Mouse (Mus musculus) urinary bladder, postnatal 25 days (tissue): ENCODE measurements around the gene Bbx.

Experiments used
- DNase-seq: peaks from one replicate; pipeline ENCODE4 v3.0.0; 2022; ENCODE audit warnings: low spot score

Gene Bbx

DNA sequence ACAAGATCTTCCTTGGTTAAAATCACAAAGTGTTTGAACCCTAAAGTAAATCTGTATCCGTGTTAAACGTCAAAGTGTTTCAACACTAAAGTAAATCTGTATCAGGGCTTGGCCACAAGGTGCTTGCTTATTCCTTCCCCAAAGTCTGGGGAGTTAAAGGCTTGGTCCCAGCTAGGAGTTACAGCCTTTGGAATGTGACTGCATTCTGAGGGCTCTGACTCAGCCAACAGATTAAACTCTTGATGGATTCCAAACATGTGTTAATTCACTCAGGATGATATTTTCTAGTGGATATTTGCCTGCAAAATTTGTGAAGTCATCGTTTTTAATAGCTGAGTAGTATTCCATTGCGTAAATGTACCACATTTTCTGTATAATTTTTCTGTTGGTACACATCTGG lies 120.6 kb downstream of the Bbx start:
- DNase-seq: no peak

DNA sequence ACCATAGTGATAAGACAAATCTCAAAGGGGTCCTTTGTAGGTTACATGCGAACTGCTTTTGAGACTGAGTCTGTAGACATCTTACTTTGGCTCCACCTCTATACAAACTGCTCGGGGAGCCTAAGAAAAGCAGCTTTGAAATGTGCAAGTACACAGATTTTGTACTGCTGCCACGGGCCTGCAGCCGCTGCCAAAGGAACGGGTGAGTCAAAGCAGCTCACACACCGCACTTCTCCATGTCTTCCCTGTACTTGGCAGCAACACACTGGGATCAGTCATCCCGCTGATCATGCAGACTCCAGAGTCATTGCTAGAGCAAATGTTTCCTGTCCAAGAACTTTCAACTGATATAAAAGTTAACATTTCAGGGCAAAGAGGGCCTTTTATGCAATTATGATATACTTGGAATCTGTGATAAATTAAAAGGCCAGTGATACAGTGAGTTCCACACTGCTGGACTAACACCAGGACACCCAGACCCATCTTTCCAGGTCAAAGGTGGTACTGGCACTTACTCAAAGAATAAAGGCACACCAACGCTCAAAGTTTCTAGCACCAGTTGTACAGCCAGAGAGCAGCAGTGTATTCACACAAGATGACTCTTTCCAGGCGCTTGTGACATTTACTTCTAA lies 122.7 kb downstream of the Bbx start:
- peak; percentile 65 for DNase-seq

DNA sequence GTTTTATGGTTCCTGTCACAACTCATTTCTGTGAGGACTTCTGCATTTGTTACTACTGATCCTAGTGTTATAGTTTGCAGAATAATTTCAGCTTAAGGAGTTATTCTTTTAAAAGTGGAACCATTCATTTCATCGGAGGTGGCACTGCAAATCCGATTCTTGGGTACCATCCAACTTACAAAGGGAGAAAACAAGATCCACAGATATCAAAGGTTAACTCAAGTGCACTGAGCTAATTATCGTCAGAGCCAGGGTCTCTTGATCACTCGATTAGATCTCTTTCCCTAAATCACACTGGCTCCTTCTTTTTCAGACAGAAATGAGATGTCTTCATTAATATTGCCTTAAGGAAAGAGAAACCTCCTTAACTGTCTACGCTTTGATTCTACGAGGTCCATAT lies 123.9 kb downstream of the Bbx start:
- no peak for DNase-seq

DNA sequence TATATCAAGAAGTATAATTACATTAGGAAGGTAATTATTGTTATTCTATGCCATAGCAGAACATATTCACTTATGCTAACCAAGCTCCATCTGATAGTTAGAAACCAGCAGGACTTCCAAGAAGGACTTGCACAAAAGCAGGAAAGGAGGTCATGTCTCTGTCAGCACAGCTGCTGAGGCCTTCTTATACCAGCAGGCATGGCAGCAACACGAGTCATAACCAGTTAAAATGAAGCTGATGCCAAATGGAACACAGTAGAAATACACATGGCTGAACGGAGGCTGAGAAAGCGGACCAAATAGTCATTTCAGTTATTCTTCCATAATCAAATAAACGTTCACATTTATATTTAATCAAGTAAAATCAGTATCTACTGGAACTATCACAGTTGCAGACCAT lies 125.0 kb downstream of the Bbx start:
- DNase-seq: no peak

DNA sequence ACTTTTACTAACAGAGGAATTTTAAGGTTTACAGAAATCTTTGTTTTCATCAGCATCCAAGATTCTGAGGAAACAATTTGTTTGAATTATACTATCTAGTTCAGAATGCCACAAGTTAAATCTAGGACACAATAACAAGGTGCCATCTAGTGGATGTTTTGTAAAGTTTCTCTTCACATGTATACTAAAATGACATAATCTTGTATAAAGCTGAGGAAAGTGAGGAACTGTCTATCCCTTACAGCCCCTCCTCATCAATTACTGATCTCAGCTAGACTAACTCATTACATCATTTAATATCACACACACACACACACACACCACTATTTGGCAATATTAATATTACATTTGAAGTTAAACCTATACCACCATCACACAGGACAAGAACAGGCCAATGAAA lies 125.5 kb downstream of the Bbx start:
- DNase-seq: no peak

DNA sequence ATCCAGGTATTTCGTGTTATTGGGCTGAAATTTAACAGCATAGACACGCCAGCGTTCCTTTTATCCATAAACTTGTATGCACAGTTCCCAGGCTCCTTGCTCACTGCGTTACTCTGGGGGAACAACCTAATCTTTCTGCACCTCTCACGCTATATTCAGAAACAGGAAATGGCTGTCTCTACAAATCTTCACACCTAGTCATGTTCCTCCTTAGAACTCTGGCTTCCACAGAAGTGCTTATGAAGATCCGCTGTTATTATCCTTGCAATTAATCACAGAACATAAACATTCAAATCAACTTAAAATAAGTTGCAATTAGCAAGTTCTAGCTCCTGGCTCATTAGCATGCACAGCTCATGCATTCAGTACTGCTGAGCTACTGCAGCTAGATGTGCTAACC lies 127.0 kb downstream of the Bbx start:
- no peak for DNase-seq

DNA sequence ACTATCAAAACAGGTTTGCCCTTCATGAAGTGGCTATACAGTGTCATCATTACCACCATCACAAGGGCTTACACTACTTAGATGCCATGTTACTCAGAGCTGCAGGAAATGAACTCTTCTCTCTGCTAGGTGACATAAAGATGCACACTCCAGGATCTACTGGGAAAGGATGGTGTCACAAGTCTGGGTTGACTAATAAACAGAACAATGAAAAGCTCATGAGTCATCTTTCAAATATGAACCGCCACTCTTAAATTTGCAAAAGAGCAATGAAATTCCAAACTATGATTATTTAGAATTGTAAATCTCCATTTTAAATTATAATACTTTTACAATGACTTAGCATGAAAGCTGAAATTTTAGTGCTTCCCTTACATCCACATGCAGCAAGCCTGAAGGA lies 129.6 kb downstream of the Bbx start:
- DNase-seq: no peak

DNA sequence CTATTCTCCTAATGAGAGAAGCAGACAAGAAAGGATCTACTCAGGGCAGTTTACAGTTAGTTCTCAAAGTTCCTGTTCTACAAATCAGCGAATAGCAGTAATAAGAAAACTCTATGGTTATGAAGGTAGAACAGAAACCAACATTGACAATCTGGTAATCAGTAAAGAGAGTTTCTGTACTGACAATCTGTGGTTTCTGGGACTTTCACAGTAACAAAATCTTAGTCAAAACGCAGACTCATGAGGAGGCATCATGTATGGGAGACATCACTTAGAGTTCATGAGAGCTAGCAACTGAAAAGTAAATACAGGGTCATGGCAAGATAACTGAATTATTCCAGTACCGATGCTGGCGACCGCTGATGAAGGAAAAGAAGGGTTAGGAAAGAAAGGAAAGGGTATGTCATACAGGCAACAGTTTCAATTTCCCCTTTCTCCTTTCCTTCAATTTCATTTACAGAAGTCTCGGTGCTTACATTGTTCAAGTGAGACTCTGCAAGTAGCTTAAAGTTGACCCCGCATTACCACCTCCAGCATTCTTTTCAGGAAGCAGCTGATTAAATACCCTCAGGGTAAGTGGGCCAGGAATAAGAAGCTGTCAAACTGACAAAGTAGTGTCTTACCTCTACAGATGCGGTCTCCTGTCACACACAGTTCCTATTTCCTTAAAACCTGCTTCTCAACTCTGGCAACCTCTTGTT lies 133.3 kb downstream of the Bbx start:
- DNase-seq: no peak

DNA sequence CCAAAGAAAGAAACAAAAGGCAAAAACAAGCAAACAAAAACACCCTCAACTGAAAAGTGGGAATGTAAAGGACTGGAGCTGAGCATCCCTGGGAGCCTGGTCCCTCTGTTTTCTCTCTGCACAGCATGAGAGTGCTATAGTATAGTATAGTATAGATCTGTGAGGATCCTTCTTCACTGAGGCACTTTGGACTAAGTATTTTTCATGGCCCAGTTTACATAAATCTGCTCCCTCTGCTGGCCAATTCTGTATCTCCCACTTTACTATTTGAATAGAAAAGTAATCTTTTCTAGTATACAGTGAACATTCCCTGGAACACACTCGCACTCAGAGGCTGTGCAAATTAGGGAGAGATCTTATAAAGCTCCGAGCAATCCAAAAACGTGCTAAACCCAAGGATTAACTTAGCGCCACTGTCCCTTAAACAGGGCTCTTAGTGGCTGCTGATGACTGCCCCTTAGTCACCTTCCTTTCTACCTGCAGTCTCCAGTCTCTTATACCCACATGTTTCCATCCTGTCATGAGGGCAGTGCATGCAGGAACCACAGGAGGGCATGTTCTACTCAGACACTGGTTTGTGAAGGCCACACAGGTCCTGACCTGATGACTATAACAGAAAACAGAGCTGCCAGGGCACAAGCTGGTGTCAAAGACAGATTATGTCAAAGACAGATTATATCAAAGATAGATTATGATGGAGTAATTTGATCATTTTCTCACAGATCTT lies 138.5 kb downstream of the Bbx start:
- DNase-seq: no peak

DNA sequence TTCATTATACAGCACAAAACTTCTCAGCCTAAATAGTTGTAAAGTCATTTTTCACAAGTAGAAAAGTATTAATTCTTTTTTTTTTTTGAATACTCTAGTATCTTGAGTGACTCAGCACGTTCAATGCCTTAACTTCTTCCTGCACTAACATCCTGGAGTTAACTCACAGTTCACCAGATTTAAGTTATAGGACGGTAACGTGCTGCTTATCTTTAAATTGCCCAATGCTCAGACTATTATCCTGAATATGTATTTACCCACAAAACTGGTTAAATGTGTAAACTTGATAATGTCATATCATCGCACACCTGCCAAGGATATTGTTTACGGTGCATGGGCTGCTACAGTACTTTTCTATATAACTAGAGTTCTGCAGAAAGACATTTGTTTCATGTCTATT lies 139.4 kb downstream of the Bbx start:
- DNase-seq: no peak

DNA sequence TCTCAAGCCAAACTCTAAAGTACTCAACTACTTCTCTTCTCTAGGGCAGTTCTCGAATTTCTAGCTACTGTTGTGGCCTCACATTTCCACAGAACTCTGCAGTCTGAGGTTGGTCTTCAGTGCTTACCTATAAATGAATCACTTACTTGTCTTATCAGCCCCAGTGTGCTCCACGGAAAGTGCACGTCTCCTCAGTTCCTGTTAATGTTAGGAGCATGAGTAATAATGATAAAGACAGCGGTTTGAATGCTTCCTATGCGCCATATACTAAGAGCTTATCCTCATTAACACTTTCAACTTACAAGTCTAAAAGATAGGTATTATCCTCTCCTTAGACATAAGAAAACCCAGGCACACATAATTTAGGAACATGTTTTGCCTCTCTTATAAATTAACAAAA lies 142.4 kb downstream of the Bbx start:
- no peak for DNase-seq

DNA sequence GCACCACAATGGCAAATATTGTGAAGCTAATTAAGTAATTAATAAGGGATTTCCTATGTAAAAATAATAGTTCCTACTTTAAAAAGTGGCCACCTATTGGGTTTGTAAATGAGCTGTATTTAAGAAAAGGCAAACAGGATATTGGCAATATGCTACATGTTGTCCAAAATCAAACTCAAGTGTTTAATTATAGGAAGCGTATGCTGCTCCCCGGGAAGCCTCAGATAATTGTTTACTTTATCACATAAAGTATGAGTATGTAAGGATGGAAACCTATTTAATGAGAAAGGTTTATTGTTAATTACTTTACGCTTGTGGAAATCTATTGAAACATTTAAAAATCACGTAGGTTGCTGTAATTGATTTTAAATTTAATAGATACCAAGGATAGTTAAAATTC lies 159.4 kb downstream of the Bbx start:
- DNase-seq: no peak

DNA sequence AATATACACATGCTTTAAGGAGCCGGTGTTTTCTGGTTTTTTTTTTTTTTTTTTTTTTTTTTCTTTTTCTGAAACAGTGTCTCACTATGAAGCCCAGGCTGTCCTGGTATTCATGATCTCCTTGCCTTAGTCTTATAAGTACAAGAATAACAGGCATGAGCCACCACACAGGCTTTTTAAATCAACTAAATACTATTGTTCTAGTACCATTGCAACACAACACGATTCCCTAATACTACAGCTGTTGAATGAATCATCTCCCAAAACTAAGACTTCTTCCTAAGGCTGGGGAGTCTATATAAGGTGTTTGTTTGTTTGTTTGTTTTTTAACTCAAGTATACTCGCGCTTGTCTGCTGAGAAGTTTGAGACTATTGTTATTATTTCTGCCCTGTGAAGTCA lies 169.5 kb downstream of the Bbx start:
- DNase-seq: no peak

DNA sequence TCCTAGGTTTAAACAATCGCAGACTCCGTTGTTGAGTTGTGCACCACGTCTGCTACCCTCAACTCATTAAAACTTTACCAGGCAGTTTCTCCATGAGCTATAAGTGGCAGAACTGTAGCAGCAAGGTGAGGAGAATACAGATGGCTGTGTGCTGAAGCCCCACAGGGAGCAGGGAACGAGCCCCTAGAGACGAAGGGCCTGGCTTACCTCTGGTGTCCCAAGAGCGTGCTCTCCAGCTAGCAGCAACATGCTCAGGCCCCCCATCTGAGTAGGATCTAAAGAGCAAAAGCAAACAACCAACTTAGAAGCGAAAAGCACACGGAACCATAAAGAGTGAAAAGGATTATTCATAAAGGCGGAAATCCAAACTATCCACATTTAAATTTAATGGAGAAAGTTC lies 170.0 kb downstream of the Bbx start:
- no peak for DNase-seq

DNA sequence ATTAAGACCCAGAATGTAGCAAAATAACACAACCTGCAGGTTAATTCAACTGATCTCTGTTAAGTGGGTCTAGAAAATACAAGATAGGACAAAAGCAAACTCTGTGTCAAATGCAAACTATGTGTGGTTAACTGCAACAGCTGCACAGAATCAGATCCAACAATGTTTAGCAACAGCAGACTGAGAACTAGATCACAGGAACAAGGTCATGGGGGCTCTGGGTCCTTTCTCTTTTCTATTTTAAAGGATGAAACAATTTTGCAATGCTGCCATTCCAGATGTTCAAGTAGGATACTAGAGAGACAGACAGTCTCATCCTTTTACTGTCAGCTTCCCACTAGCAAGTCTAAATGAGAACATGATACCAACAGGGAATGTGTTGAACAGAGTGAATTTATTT lies 170.4 kb downstream of the Bbx start:
- DNase-seq: no peak

DNA sequence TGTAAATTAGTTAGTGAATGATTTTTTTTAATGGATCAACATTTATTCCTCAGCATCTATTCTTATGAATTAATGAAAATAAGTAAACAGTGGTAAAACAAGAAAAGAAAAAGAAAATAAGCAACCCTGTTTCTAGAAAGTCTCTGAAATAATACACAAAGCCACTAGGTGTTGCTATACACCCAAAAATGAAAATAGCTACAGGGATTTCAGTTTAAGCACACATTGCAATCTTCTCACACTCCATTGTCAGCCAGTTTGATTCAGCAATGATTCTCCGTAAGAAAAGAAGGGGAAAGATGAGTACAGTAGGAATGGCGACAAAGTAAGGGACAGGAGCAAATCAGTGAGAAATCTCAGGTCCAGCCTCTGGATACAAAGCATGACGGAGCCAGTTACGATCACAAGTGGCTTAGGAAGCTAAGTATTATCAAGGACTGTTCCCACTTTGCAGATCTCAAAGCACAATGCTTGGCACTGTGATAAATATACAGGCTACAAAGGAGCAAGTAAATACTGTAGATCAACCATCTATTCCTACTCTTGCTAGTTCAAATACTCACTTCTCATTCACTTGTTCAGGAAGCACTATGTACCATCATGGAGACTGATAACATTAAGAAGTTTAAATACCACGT lies 177.5 kb downstream of the Bbx start:
- no peak for DNase-seq

DNA sequence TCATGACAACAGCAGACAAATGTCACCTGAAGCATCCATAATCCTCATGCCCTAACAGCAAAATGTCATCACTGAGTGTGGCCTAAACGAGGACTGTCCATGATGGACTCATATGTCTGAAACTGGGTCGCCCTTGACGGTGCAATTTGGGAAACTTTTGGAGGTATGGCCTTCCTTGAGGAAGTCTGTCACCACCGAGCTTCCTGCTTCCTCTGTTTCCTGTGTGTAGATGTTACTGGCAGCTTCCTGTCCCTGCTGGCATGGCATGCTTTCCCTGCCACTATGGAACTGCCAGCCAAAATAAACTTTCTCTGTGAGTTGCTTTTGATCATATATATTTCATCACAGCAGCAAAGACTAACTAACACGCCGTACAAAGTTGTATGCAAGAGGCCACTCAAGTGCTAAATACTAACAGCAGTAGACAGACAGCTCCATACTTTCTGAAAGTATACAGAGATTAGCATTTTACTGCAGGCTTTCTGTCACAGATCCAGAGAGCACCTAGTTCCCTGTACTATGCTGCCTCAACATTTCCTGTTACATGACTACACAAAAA lies 180.7 kb downstream of the Bbx start:
- no peak for DNase-seq

DNA sequence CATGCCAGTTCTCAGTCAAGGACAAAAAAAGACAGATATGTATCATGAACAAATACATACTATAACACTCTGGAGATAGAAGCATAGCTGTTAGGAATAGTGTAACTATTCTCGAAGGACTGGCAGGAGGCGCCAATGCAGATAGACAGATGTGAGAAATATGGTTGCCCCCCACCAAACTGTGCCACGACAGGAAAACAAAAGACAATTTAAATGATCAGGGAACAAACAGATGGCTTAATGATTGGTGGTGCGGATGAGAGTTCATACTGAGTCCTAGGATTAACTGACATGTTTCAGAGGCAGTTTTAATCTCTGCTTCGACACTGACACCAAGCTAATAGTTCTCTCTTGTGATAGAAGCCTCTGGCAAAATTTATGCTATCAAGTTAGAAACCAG lies 181.7 kb downstream of the Bbx start:
- DNase-seq: no peak

DNA sequence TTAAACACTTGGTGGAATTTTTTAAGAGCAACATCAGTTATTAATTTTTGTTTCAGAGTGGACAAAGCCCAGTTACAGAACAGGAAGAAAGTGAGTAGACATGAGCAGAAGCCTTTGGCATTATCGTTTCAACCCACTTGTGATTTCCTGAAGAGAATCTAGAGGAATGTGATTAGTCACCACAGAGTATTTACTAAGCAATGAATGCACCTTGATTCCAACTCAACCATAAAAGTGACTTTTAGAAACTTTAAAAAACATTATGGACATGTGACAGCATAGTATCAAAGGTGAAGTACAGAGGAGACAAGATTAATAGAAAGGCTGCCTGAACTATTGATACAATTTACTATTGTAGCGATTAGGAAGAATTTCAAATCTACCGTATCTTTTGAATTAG lies 183.2 kb downstream of the Bbx start:
- no peak for DNase-seq

DNA sequence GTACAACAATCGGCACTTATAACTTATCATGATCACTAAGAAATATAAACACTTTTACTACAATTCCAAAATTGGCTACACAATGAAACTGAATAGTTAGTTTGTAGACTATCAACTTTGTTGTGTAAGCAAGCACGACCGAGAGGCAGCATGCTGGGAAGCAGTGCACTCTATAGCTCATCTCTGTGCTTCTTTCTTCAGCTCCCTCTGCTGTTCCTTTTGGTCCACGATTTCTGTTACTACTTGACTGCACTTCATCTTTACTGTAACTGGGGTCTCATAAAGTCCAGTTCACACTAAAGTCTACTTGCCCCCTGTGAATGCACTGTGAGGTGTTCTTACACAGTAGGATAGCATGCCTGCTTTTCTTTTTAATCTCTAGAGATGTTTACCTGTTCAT lies 189.7 kb downstream of the Bbx start:
- no peak for DNase-seq

DNA sequence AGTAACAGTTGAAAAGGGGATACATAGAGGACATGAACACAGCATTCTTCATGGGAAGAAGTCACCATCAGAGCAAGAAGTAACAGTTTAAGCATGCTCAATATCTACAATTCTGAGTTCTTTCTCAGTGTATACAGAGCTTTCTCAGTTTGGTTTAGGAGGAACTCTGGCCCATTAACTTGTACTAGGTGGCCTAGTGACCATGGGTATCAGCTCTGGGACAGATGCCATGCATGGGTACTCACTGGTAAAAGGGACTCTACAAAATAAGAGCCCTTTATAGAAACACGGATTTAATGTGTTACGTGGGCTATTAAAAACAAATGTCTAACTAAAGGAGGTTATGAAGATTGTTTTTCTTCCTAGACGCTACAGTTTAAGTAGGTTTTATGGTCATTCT lies 190.6 kb downstream of the Bbx start:
- DNase-seq: no peak

DNA sequence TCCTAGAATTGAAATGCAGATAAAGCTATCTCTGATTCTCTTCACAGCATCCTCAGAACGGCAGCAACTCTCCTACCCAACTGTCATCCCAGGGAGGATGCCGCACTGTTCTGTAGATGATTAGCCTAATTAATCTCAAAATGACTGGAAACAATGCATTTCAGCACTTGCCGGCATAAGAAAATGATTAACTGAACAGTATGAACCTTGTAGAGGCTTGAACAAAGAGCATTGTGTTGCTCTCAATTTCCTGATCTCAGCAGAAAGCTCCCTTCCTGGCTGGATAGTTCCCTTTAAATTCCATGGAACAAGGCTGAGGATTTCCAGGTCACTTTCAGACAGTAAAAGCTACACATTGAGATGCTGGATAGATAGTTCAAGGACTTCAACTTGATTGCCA lies 197.0 kb downstream of the Bbx start:
- no peak for DNase-seq

DNA sequence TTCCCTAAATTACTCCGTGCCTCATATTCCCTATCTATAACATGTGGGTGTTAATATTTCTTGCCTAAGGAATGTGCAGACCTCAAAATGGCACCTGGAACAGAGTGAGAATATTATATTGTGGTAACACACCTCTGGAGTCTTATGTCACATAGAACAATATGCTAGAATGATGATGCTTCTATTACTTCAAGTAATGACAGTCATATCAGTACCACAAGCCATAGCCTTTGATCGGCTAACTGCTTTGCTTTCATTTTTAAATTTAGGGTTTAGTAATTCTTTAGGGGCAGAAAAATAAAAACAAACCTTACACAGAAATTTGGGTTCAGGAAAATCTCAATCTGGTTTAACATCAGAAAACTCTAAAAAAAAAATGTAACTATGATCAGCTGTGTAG lies 201.6 kb downstream of the Bbx start:
- no peak for DNase-seq
